Mouse (Mus musculus) forelimb bud, embryonic 11.5 days (tissue): ENCODE measurements around the gene Rgl2.
"Not testable (repeated sequence)": the region's sequence is repeated elsewhere in the genome, so short reads cannot be mapped to it uniquely, and the experiment has no call there.

ENCODE experiments used
- DNase-seq: peaks from one replicate; pipeline ENCODE4 v3.0.0-alpha.2; 2012; ENCODE audit warnings: low read depth, low spot score

Gene Rgl2

GRCm38 (mm10) chr17:33948090-33948904 is 19.0 kb downstream of the Rgl2 start:
- no peak for DNase-seq

DNA sequence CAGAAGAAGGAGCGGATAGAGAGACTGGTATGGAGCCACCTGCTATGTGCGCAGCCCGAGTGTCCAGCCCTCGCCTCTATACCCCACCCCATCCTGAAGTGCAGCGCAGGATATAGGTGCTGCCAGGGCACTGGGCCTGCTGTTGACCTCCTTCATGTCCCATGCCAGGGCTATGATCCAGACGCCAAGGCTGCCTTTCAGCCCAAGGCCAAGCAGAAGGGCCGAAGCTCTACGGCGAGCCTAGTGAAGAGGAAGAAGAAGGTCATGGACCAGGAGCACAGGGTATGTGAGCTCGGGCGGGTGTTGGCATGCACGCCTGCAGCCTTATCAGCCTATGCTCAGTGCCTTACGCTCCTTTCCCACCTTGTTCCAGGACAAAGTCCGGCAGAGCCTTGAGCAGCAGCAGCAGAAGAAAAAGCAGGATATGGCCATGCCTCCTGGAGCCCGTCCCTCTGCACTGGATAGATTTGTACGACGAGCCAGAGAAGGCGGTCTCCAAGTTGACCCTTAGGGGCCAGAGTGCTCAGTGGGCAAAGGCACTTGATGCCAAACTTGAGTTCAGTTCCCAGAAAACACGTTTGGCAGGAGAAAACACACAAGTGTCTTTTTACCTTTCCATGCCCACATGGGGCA is 19.7 kb downstream of the Rgl2 start:
- no peak for DNase-seq

DNA sequence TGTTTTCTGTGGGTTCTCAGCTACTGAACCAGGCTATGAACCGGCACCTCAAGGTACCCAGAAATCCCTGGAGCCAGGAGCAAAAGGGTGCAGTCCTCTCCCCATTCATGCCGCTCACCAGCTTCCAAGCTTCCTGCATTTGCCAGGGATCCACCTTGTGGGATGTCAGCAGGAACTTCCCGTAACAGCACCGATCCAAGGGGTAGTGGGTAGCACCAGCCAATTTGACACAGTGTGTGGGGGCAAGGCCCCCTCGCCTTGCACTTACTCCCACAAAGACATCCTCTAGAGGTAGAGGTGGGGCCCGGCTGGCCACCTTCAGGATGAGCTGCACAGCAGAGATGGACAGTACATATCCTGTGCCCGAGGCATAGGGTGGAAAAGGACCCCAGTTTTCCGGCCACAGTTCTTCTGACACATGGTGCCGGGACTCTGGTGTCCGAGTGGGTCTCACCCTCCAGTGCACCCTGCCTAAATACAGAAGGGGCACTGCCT is 20.8 kb downstream of the Rgl2 start:
- no peak for DNase-seq

GRCm38 (mm10) chr17:33951021-33951946 is 21.9 kb downstream of the Rgl2 start, which contains the start of gene B3galt4:
Gene B3galt4 (minus strand): TSS chr17:33951488.
- DNase-seq, result peak; percentile 92

DNA sequence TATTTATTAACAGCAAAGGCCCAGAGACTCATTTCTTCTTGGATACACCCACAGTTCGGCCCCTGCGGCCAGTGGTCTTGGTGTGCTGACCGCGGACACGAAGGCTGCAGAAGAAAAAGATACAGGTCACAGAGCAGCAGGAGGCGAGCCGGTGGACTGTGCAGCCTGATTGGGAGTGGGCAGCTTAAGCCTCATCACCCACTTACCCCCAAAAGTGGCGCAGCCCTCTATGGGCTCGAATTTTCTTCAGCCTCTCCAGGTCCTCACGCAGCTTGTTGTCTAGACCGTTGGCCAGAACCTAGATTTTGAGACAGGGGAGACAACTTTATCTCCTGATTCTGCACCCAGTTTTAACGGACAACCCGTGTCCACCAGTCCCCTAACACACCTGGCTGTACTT is 22.7 kb downstream of the Rgl2 start:
- not testable (repeated sequence) for DNase-seq

DNA sequence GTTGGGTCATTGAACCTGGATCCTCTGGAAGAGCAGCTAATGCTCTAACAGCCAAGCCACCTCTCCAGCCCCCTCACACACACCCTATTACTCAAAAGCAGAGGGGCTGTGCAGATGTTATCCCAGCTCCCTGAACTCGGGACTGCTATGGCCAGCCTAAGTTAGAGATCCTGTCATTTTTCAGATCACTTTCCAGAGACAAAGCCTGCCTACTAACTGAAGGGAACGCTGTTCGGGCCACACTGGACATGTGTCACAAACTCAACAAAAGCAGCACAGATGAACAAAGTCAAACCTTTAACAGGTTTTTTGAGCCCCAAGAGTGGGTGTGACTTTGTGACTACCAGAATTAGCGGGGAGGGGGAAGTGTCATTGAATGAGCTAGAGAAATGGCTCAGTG is 23.5 kb downstream of the Rgl2 start:
- no peak for DNase-seq

- no peak for DNase-seq
Observed at GRCm38 (mm10) chr17:33953310-33953709, 24.0 kb downstream of the Rgl2 start.

- DNase-seq, result no peak
Observed at GRCm38 (mm10) chr17:33953961-33954565, 24.7 kb downstream of the Rgl2 start.

- DNase-seq, result no peak
Observed at GRCm38 (mm10) chr17:33954646-33955554, 25.6 kb downstream of the Rgl2 start.

GRCm38 (mm10) chr17:33955555-33956214 is 26.3 kb downstream of the Rgl2 start, which contains the start of the genes Vps52 and Rps18:
Gene Vps52 (plus strand): TSS chr17:33955812.
Gene Rps18 (minus strand): TSS chr17:33956001.
- peak; percentile 99 for DNase-seq

- DNase-seq, result no peak
Observed at GRCm38 (mm10) chr17:33956336-33956735, 27.0 kb downstream of the Rgl2 start.

DNA sequence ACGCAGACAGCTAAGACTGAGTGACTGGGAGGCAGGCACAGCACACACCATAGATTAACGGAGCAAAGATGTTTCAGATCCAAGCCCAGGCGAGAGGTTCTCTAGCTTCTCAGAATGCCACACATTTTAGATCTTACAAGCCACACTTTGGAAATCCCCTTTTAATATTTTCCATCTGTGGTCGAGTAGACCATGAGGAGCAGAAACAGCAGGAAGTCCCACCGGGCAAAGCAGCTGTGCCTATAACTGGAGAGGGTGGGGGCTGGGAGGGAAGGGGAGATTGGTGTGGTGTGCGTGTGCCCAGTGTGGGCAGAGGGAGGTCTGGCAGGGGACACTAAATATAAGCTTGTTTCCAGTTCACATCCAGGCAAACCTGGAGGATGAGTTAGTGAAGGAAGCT is 28.1 kb downstream of the Rgl2 start:
- DNase-seq, result no peak

- DNase-seq, result no peak
Observed at GRCm38 (mm10) chr17:33958451-33958850, 29.1 kb downstream of the Rgl2 start.

GRCm38 (mm10) chr17:33959135-33959534 is 29.8 kb downstream of the Rgl2 start:
- DNase-seq, result no peak

- DNase-seq, result no peak
Observed at GRCm38 (mm10) chr17:33959948-33960347, 30.6 kb downstream of the Rgl2 start.

DNA sequence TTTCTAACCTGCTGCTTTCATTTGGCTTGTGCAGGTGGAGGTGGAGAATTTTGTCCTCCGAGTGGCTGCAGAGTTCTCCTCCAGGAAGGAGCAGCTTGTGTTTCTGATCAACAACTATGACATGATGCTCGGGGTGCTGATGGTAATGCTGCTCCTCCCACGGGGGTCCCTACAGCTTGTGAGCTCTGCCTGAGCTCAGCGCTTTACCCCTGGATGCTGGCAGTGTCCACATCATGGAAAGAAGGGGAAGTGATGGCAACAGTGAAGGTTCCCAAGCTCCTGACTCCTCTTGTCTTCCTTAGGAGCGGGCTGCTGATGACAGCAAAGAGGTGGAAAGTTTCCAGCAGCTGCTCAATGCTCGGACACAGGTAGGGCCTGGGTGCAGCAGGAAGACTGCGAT is 33.5 kb downstream of the Rgl2 start:
- DNase-seq, result no peak

DNA sequence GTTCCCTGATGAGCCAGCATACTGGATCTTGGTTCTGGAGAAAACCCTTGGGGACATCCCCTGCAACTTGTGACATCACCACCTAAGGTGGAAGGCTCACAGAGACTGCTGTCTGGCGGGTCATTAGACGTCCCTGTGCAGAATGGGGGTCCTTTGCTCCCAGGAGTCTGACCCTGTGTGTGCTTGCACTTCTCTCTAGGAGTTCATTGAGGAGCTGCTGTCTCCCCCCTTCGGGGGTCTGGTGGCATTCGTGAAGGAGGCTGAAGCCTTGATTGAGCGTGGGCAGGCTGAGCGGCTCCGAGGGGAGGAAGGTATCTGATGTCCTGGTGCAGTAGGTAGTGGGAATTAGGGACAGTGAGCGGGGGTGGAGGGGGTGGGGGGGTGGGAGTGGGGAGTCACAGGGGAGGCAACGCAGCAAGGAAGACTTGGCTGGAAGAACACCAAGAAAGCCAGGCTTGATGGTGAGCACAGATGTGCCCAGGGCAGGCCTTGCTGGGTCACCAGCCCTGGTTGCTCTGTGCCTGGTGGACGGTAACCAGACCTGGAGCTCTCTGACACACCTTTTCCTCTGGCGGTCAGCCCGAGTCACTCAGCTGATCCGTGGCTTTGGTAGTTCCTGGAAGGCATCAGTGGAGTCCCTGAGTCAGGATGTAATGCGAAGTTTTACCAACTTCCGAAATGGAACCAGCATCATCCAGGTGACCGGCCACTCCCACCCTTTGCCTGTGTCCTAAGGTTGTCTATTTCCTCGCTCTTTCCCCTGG is 35.9 kb downstream of the Rgl2 start:
- no peak for DNase-seq

DNA sequence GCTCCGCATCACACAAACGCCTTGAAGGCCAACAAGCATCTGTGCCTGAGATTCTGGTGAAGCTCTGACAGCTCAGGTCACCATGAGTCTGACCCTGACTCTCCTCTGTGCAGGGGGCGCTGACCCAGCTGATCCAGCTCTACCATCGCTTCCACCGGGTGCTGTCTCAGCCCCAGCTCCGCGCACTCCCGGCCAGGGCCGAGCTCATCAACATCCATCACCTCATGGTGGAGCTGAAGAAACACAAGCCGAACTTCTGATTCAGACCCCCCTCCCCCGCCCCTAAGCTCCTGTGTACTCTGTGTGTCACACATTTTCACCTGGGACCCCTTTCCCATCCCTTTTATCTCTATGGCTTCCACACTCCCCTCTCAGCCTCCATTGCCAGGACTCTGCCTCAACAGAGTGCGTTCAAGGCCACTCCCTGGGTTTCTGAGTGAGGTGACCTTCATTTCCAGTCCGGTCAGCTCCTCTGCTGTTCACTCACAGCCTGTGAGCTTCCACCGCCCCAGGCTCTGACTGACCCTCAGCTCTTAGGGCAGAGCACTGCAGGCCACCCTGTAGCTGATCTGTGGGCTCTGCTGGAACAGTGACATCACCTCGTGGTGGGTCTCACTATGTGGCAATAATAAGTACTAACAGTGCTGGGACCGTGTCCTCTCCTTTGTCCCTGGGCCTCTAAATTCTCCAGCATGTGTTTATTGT is 36.7 kb downstream of the Rgl2 start:
- no peak for DNase-seq
